Mouse (Mus musculus): ENCODE data around the gene Sgpp2. TPM values are rescaled to one million over a fixed set of nuclear protein-coding genes. Genes with fewer than 3 reads are reported as not detected.
A peak's percentile ranks its signal among the peaks of the same experiment; 100 is the strongest.

Gene Sgpp2
- polyA plus RNA-seq, 1 experiment = 0.08 TPM

DNA sequence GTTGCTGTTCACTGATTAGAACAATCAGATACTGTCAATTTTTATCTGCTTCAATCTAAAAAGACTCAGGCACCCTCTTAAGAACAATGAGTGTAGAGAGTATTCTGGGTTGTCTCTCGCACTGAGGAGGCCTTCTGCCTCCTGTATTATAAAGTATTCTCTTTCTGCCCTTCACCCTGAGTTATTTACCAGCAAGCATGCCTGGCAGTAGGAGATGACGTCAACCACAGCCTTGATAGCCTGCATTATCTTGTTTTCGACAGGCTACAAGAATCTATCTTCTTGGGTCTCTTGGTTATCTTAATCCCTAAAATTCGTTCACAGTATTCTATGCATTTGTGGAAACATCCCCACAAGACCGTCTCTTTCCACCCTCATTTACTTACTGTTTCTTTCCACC is 29.8 kb downstream of the Sgpp2 start:
- Histone ChIP-seq H3K79me2 (ENCODE audit: control insufficient read depth, insufficient read depth) (no peaks in the 10 kb centered on the region), H3ac (ENCODE audit: control insufficient read depth, insufficient read length, low read depth) (no peak overlapping the region), H3K79me3 (ENCODE audit: low read depth) (no peaks in the 10 kb centered on the region), H3K4me3 (ENCODE audit: insufficient read depth, poor library complexity, severe bottlenecking) (no peak overlapping the region), H3K27me3 (ENCODE audit: control insufficient read depth, insufficient read depth, insufficient read length) (no peaks in the 10 kb centered on the region), H3K36me3 (ENCODE audit: control insufficient read depth, insufficient read depth) (no peaks in the 10 kb centered on the region)
- no peak for TF ChIP-seq MYOD1 (IDR thresholded peaks at IDR 0.05; ENCODE audit: control insufficient read depth, insufficient read length, low read depth)
- no peak for TF ChIP-seq USF1 (IDR thresholded peaks at IDR 0.05; ENCODE audit: low read depth)
- no peak for TF ChIP-seq CEBPB (IDR thresholded peaks at IDR 0.05; ENCODE audit: low read depth)
- TF ChIP-seq CTCF (IDR thresholded peaks at IDR 0.05; ENCODE audit: control insufficient read depth, insufficient read depth, insufficient read length) = no peak
- no peak for TF ChIP-seq FOSL1 (IDR thresholded peaks at IDR 0.05; ENCODE audit: insufficient read depth, low read length, poor library complexity, severe bottlenecking)
- TF ChIP-seq MYOG (IDR thresholded peaks at IDR 0.05; ENCODE audit: control insufficient read depth, extremely low read depth, insufficient read length) = no peak
- TF ChIP-seq MAX (IDR thresholded peaks at IDR 0.05) = no peak

DNA sequence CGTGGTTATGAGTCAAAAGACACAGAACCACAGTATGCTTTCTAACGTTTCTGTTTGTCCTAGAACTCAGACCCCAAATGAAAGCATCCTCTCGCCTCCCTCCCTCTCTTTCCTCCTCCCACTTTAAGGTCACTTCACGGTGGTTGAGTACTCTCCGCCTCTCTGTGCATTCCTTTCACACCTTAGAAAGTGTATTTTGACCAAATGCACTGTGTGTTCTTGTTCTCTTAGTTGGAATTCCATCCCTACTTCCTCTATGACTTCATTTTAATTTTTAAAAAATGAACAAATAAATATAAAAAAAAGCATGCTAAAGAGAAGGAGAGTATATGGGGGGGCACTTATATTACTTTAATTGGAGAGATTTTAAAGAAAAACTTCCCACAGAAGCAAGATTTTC is 30.4 kb downstream of the Sgpp2 start:
- no peak for TF ChIP-seq MYOG (IDR thresholded peaks at IDR 0.05; ENCODE audit: control insufficient read depth, extremely low read depth, insufficient read length)
- no peak for TF ChIP-seq CTCF (IDR thresholded peaks at IDR 0.05; ENCODE audit: control insufficient read depth, insufficient read depth, insufficient read length)
- no peak for TF ChIP-seq USF1 (IDR thresholded peaks at IDR 0.05; ENCODE audit: low read depth)
- TF ChIP-seq CEBPB (IDR thresholded peaks at IDR 0.05; ENCODE audit: low read depth) = no peak
- no peak for TF ChIP-seq MAX (IDR thresholded peaks at IDR 0.05)
- TF ChIP-seq MYOD1 (IDR thresholded peaks at IDR 0.05; ENCODE audit: control insufficient read depth, insufficient read length, low read depth) = no peak
- no peak for TF ChIP-seq FOSL1 (IDR thresholded peaks at IDR 0.05; ENCODE audit: insufficient read depth, low read length, poor library complexity, severe bottlenecking)
- no peak overlapping the region for H3ac ChIP-seq (ENCODE audit: control insufficient read depth, insufficient read length, low read depth)

GRCm38 (mm10) chr1:78347317-78347806 is 37.2 kb downstream of the Sgpp2 start:
- Histone ChIP-seq H3K4me3 (ENCODE audit: insufficient read depth, poor library complexity, severe bottlenecking) (no peak overlapping the region), H3K79me2 (ENCODE audit: control insufficient read depth, insufficient read depth) (no peaks in the 10 kb centered on the region), H3K36me3 (ENCODE audit: control insufficient read depth, insufficient read depth) (no peaks in the 10 kb centered on the region), H3ac (ENCODE audit: control insufficient read depth, insufficient read length, low read depth) (no peak overlapping the region), H3K27me3 (ENCODE audit: control insufficient read depth, insufficient read depth, insufficient read length) (no peaks in the 10 kb centered on the region), H3K79me3 (ENCODE audit: low read depth) (no peaks in the 10 kb centered on the region)
- TF ChIP-seq CTCF (IDR thresholded peaks at IDR 0.05; ENCODE audit: control insufficient read depth, insufficient read depth, insufficient read length) = no peak
- TF ChIP-seq MYOD1 (IDR thresholded peaks at IDR 0.05; ENCODE audit: control insufficient read depth, insufficient read length, low read depth) = peak; percentile 4
- TF ChIP-seq USF1 (IDR thresholded peaks at IDR 0.05; ENCODE audit: low read depth) = no peak
- TF ChIP-seq MYOG (IDR thresholded peaks at IDR 0.05; ENCODE audit: control insufficient read depth, extremely low read depth, insufficient read length) = no peak
- TF ChIP-seq MAX (IDR thresholded peaks at IDR 0.05) = peak; percentile 33
- TF ChIP-seq CEBPB (IDR thresholded peaks at IDR 0.05; ENCODE audit: low read depth) = peak; percentile 12
- TF ChIP-seq FOSL1 (IDR thresholded peaks at IDR 0.05; ENCODE audit: insufficient read depth, low read length, poor library complexity, severe bottlenecking) = peak; percentile 41

More for the DNA sequence above, 30.4 kb downstream of the Sgpp2 start:
- Histone ChIP-seq H3K79me2 (ENCODE audit: control insufficient read depth, insufficient read depth) (no peaks in the 10 kb centered on the region), H3K4me3 (ENCODE audit: insufficient read depth, poor library complexity, severe bottlenecking) (no peak overlapping the region), H3K27me3 (ENCODE audit: control insufficient read depth, insufficient read depth, insufficient read length) (no peaks in the 10 kb centered on the region), H3K79me3 (ENCODE audit: low read depth) (no peaks in the 10 kb centered on the region), H3K36me3 (ENCODE audit: control insufficient read depth, insufficient read depth) (no peaks in the 10 kb centered on the region)

DNA sequence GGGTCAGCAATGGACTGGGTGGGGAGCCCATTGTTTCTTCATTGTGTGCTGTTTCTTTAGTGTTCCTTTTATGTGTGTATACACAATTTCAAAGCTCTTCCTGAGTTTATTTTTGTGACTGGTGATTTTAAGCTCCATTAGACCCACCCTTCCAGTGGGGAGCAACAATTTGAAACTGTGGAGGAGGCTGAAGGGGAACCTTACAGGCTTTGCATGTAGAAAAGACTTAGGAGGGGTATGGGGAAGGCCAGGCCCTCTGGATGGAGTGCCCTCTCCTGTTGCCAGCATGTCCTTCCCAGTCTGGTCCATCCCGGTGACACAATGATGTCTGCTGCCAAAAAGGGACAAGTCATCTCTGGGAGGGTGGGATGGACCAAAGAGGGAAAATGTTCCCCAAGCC is 39.1 kb downstream of the Sgpp2 start:
- no peak overlapping the region for H3K4me3 ChIP-seq (ENCODE audit: insufficient read depth, poor library complexity, severe bottlenecking)
- H3K36me3 ChIP-seq (ENCODE audit: control insufficient read depth, insufficient read depth) = no peaks in the 10 kb centered on the region
- H3K79me2 ChIP-seq (ENCODE audit: control insufficient read depth, insufficient read depth) = no peaks in the 10 kb centered on the region
- H3K27me3 ChIP-seq (ENCODE audit: control insufficient read depth, insufficient read depth, insufficient read length) = no peaks in the 10 kb centered on the region
- TF ChIP-seq CTCF (IDR thresholded peaks at IDR 0.05; ENCODE audit: control insufficient read depth, insufficient read depth, insufficient read length) = no peak
- no peak for TF ChIP-seq MYOD1 (IDR thresholded peaks at IDR 0.05; ENCODE audit: control insufficient read depth, insufficient read length, low read depth)
- no peak for TF ChIP-seq MYOG (IDR thresholded peaks at IDR 0.05; ENCODE audit: control insufficient read depth, extremely low read depth, insufficient read length)
- no peak for TF ChIP-seq MAX (IDR thresholded peaks at IDR 0.05)
- TF ChIP-seq CEBPB (IDR thresholded peaks at IDR 0.05; ENCODE audit: low read depth) = no peak
- no peak for TF ChIP-seq FOSL1 (IDR thresholded peaks at IDR 0.05; ENCODE audit: insufficient read depth, low read length, poor library complexity, severe bottlenecking)
- TF ChIP-seq USF1 (IDR thresholded peaks at IDR 0.05; ENCODE audit: low read depth) = no peak
- no peaks in the 10 kb centered on the region for H3K79me3 ChIP-seq (ENCODE audit: low read depth)
- H3ac ChIP-seq (ENCODE audit: control insufficient read depth, insufficient read length, low read depth) = no peak overlapping the region

GRCm38 (mm10) chr1:78353254-78353653 is 43.1 kb downstream of the Sgpp2 start:
- TF ChIP-seq MYOD1 (IDR thresholded peaks at IDR 0.05; ENCODE audit: control insufficient read depth, insufficient read length, low read depth) (no peak), MAX (IDR thresholded peaks at IDR 0.05) (no peak), MYOG (IDR thresholded peaks at IDR 0.05; ENCODE audit: control insufficient read depth, extremely low read depth, insufficient read length) (no peak), CEBPB (IDR thresholded peaks at IDR 0.05; ENCODE audit: low read depth) (no peak), CTCF (IDR thresholded peaks at IDR 0.05; ENCODE audit: control insufficient read depth, insufficient read depth, insufficient read length) (no peak), FOSL1 (IDR thresholded peaks at IDR 0.05; ENCODE audit: insufficient read depth, low read length, poor library complexity, severe bottlenecking) (no peak), USF1 (IDR thresholded peaks at IDR 0.05; ENCODE audit: low read depth) (no peak)
- no peaks in the 10 kb centered on the region for H3K27me3 ChIP-seq (ENCODE audit: control insufficient read depth, insufficient read depth, insufficient read length)
- H3K79me3 ChIP-seq (ENCODE audit: low read depth) = no peaks in the 10 kb centered on the region
- no peaks in the 10 kb centered on the region for H3K36me3 ChIP-seq (ENCODE audit: control insufficient read depth, insufficient read depth)
- H3K4me3 ChIP-seq (ENCODE audit: insufficient read depth, poor library complexity, severe bottlenecking) = no peak overlapping the region
- H3K79me2 ChIP-seq (ENCODE audit: control insufficient read depth, insufficient read depth) = no peaks in the 10 kb centered on the region
- H3ac ChIP-seq (ENCODE audit: control insufficient read depth, insufficient read length, low read depth) = no peak overlapping the region

Data from C2C12 (cell line).